Mouse (Mus musculus): ENCODE measurements around the gene Maml1. TPM values are rescaled to one million over a fixed set of nuclear protein-coding genes. Genes with fewer than 3 reads are reported as not detected.

Gene Maml1
- polyA plus RNA-seq (2015; fragmentation: Nextera tagmentation; extraction: Ambion mirVana), result 3.9 and 4.3 TPM in 2 replicates

DNA sequence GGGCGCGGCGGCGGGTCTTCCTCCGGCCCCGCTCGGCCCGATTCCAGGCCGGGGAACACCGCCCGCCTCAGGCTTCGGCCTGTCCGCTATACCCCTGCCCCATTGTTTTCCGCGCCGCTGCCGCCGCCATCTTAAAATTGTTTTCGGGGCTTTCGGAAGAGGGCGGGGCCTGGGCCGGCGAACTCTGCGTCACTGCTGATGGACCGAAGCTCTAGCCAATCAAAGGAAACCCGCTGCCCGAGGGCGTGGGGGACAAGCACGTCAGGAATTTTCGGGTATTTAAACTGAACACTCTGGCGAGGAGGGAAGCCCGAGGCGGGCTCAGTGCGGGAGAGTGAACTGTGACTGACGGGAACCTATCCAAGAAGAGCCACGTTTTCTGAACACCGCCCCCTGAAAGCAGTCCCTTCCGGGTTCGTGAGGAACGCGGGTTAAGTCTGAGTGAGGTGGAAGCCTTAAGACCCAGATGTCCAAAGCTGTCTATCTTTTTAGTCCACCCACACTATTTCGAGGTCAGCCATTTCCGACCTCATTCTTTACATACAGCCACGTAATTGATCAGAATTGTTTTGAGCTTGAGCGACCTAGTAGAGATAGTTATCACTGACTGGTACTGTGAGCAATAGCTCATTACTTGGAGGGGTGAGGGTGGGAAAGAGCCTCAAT is at the start of gene Maml1:
Gene Maml1, minus strand, starts transcription at position 122 of the 666 bp plus-strand sequence.
- peaks cover 17% of the 10 kb centered on the region for H3K36me3 ChIP-seq (ENCODE audit: control insufficient read depth, insufficient read depth)
- under 1% methylated on average over 44 of the region's 45 CpGs for WGBS
- H3K4me3 ChIP-seq (replicated peaks; ENCODE audit: low read length), result peak within 1 kb of the TSS; percentile 95
- H3K9ac ChIP-seq (replicated peaks; ENCODE audit: low read depth, low read length), result peak within 1 kb of the TSS; percentile 96
- H3K27ac ChIP-seq (ENCODE audit: low read length), result peak within 1 kb of the TSS; percentile 97
- H3K27me3 ChIP-seq (replicated peaks; ENCODE audit: control insufficient read depth, insufficient read depth, low read length), result no peaks in the 10 kb centered on the region
- no peaks in the 10 kb centered on the region for H3K9me3 ChIP-seq (ENCODE audit: control insufficient read depth, low read length)
- peaks cover 24% of the 10 kb centered on the region for H3K4me1 ChIP-seq (replicated peaks; ENCODE audit: control insufficient read depth, insufficient read depth, low read length)
- ATAC-seq, result peak; percentile 99
- peak within 1 kb of the TSS; percentile 89 for H3K4me2 ChIP-seq (ENCODE audit: low read length)

DNA sequence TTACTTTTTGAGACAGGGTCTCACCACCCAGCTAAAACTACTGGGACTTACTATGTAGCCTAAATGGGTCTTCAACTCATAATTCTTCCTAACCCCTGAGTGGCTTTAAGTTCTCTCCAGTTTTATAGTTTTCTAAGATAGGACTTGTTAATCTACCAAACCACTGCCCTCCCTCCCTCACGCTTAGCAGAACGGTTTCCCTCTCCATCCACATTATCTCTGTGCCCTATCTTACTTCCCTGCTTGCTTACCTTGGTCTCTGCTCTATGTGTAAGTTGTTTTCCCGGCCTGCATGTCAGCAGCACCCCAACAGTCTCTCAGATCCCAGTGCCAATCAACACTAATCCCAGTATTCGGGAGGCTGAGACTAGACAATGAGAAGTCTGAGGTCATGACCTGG is 44.8 kb upstream of the Maml1 start:
- ATAC-seq, result no peak
- Histone ChIP-seq H3K36me3 (ENCODE audit: control insufficient read depth, insufficient read depth) (no peaks in the 10 kb centered on the region), H3K9ac (replicated peaks; ENCODE audit: low read depth, low read length) (no peak overlapping the region)

DNA sequence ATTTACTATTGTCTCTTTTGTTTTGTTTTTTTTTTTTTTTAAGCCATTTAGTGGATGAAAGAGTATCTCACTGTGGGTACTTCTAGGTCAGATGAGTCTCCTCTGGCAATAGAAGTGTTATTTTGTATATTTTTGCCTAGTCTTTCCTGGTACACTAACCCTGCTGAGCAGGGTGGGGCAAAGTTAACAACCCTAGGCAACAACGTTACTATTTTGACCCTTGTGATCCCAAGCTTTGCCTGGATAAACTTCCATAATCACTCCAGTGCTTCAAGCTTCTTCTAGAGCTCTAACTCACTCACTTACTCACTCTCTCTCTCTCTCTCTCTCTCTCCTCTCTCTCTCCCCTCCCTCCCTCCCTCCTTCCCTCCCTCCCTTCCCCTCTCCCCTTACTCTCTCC is 44.0 kb upstream of the Maml1 start:
- Histone ChIP-seq H3K27me3 (replicated peaks; ENCODE audit: control insufficient read depth, insufficient read depth, low read length) (no peaks in the 10 kb centered on the region), H3K9me3 (ENCODE audit: control insufficient read depth, low read length) (no peaks in the 10 kb centered on the region), H3K4me1 (replicated peaks; ENCODE audit: control insufficient read depth, insufficient read depth, low read length) (no peaks in the 10 kb centered on the region), H3K27ac (ENCODE audit: low read length) (no peak overlapping the region), H3K4me2 (ENCODE audit: low read length) (no peak overlapping the region), H3K36me3 (ENCODE audit: control insufficient read depth, insufficient read depth) (no peaks in the 10 kb centered on the region), H3K9ac (replicated peaks; ENCODE audit: low read depth, low read length) (no peak overlapping the region), H3K4me3 (replicated peaks; ENCODE audit: low read length) (no peak overlapping the region)
- WGBS, result 65% methylated on average over 1 of the region's 1 CpGs
- no peak for ATAC-seq

More for the DNA sequence above, 44.8 kb upstream of the Maml1 start:
- 63% methylated on average over 4 of the region's 4 CpGs for whole genome bisulfite sequencing
- no peak overlapping the region for H3K27ac ChIP-seq (ENCODE audit: low read length)
- H3K9me3 ChIP-seq (ENCODE audit: control insufficient read depth, low read length), result no peaks in the 10 kb centered on the region
- no peak overlapping the region for H3K4me3 ChIP-seq (replicated peaks; ENCODE audit: low read length)
- no peaks in the 10 kb centered on the region for H3K27me3 ChIP-seq (replicated peaks; ENCODE audit: control insufficient read depth, insufficient read depth, low read length)
- H3K4me2 ChIP-seq (ENCODE audit: low read length), result no peak overlapping the region
- no peaks in the 10 kb centered on the region for H3K4me1 ChIP-seq (replicated peaks; ENCODE audit: control insufficient read depth, insufficient read depth, low read length)

DNA sequence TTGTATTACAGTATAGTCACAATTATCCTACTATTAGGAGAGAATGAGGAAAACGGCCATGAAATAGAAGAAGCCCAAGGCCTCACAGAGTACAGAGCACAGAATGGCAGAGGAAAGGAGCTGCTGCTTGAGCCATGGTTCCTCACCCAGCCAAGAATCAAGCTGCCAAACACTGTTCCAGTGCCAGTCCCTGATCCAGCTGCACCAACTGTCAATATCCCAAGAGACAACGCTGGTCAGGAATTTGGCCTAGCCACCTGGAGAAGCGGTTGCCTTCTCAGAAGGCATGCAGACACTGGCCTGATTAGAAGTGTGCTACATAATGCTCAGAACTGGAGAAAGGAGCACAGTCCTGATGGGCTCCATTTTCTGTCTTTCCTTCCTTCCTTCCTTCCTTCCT is 41.1 kb upstream of the Maml1 start:
- Histone ChIP-seq H3K4me1 (replicated peaks; ENCODE audit: control insufficient read depth, insufficient read depth, low read length) (no peaks in the 10 kb centered on the region), H3K27me3 (replicated peaks; ENCODE audit: control insufficient read depth, insufficient read depth, low read length) (no peaks in the 10 kb centered on the region), H3K9ac (replicated peaks; ENCODE audit: low read depth, low read length) (no peak overlapping the region), H3K9me3 (ENCODE audit: control insufficient read depth, low read length) (no peaks in the 10 kb centered on the region), H3K36me3 (ENCODE audit: control insufficient read depth, insufficient read depth) (no peaks in the 10 kb centered on the region), H3K4me2 (ENCODE audit: low read length) (no peak overlapping the region), H3K27ac (ENCODE audit: low read length) (no peak overlapping the region), H3K4me3 (replicated peaks; ENCODE audit: low read length) (no peak overlapping the region)
- ATAC-seq, result no peak
- 86% methylated on average over 3 of the region's 3 CpGs for WGBS

DNA sequence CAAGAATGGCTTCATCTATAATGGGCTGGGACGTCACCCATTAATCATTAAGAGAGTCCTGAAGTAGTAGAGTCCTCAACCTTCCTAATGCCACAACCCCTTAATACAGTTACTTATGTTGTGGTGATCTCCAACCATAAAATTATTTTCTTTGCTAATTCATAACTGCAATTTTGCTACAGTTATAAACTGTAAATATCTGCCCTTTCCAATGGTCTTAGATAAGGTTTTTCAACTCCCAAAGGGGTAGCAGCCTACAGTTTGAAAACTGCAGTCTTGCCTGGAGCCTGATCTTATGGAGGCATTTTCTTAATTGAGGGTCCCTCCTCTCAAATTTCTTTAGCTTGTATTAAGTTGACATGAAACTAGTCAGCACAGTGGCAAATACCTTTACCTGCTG is 37.3 kb upstream of the Maml1 start:
- Histone ChIP-seq H3K4me3 (replicated peaks; ENCODE audit: low read length) (no peak overlapping the region), H3K27ac (ENCODE audit: low read length) (no peak overlapping the region), H3K9me3 (ENCODE audit: control insufficient read depth, low read length) (no peaks in the 10 kb centered on the region), H3K4me1 (replicated peaks; ENCODE audit: control insufficient read depth, insufficient read depth, low read length) (peaks cover 10% of the 10 kb centered on the region), H3K36me3 (ENCODE audit: control insufficient read depth, insufficient read depth) (no peaks in the 10 kb centered on the region), H3K27me3 (replicated peaks; ENCODE audit: control insufficient read depth, insufficient read depth, low read length) (no peaks in the 10 kb centered on the region), H3K9ac (replicated peaks; ENCODE audit: low read depth, low read length) (no peak overlapping the region), H3K4me2 (ENCODE audit: low read length) (no peak overlapping the region)
- ATAC-seq, result no peak
- WGBS, result 100% methylated on average over 1 of the region's 1 CpGs

DNA sequence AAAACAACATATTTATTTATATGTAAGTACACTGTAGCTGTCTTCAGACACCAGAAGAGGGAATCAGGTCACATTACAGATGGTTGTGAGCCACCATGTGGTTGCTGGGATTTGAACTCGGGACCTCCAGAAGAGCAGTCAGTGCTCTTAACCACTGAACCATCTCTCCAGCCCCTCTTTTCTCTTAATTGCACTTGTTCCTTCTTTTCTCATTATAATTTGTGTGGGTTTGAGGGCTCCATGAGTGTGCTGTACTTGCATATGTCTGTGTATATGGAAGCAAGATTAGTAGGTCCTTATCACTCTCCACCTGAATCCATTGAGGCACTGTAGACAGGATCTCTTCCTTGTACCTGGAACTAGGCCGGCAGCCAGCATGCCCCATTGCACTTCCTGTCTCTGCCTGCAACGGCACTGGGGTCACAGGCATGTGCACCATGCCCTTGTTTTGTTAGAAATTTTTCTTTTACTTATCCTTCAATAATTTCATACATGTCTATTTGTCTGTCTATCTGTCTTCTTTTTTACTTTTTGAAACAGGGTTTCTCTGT is 36.0 kb upstream of the Maml1 start:
- no peak for ATAC-seq
- no peaks in the 10 kb centered on the region for H3K36me3 ChIP-seq (ENCODE audit: control insufficient read depth, insufficient read depth)
- no peak overlapping the region for H3K4me3 ChIP-seq (replicated peaks; ENCODE audit: low read length)
- H3K27me3 ChIP-seq (replicated peaks; ENCODE audit: control insufficient read depth, insufficient read depth, low read length), result no peaks in the 10 kb centered on the region
- WGBS, result 95% methylated on average over 3 of the region's 3 CpGs
- H3K4me2 ChIP-seq (ENCODE audit: low read length), result no peak overlapping the region
- H3K9ac ChIP-seq (replicated peaks; ENCODE audit: low read depth, low read length), result no peak overlapping the region
- no peaks in the 10 kb centered on the region for H3K9me3 ChIP-seq (ENCODE audit: control insufficient read depth, low read length)
- H3K4me1 ChIP-seq (replicated peaks; ENCODE audit: control insufficient read depth, insufficient read depth, low read length), result peaks cover 21% of the 10 kb centered on the region
- H3K27ac ChIP-seq (ENCODE audit: low read length), result no peak overlapping the region

DNA sequence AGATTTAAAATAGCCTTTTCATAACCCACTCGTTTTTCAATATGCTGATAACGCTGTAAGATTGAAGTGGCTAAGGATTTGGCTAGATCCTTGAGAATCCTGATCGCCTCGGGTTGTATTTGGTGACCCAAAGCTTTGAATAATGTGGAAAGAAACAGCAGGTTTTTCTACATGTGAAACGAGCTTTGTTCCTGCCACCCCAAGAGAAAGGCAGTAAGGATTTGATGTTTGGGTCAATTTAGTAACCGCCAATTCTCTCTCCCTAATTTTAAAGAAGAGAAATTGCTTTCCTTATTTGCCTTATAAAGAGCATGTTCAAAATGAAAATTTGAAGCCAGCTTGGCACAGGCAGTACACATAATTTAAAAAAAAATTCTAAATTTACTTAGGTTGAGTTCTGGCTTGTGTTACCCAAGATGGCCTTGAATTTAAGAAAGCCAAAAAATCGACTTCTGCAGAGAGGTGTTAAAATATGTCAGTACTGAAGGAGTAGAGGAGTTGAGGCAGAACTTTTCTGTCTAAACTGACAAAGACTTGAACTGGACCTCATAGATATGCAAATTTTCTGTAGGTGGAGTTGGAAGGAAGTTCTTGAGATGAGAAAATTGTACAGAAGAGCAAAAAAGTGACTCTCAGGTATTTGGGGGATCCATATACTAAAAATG is 34.3 kb upstream of the Maml1 start:
- WGBS, result 4% methylated on average over 7 of the region's 7 CpGs
- ATAC-seq, result no peak

DNA sequence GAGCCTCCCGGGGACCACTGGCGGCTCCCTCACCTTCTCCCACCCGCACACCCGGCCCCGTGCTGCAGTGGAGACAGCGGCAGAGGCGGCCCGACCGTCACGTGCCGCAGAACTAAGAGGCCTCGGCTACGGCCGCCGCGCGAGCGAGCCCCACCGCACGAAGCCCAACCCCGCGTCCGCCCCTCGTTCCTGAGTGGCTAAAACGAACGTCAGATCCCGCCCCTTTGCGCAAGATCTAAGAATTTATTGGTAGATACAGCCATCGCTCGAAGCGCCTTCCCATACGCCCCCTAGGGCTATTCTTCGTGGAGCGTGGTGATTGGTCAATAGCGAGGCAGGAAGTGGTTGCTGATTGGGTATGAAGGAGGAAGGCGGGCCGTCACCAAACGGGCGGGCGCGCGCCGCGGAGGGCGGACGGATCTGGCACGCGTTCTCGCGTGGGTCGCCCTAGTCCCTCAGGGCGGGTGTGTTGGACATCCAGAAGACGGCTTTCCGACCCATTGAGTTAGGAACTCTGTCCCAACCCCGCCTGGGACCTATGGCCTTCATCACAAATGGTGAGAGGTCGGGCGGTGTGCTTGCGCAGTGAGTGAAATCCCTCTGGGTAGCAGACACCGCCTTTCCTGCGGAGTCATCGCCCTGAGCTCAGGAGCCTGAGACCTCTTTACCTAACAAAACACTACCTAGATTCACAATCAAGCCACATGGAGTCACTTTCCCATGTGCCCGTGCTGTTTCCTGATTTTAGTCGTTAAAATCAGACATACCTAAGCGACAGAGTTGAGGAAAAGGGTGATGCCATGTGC is 33.6 kb upstream of the Maml1 start, which contains the start of gene Canx:
Gene Canx, minus strand, starts transcription at position 178 of the 806 bp plus-strand sequence.
- no peaks in the 10 kb centered on the region for H3K36me3 ChIP-seq (ENCODE audit: control insufficient read depth, insufficient read depth)
- H3K27me3 ChIP-seq (replicated peaks; ENCODE audit: control insufficient read depth, insufficient read depth, low read length), result no peaks in the 10 kb centered on the region
- peak within 1 kb of the TSS; percentile 93 for H3K27ac ChIP-seq (ENCODE audit: low read length)
- under 1% methylated on average over 64 of the region's 64 CpGs for WGBS
- peak within 1 kb of the TSS; percentile 99 for H3K4me3 ChIP-seq (replicated peaks; ENCODE audit: low read length)
- H3K4me2 ChIP-seq (ENCODE audit: low read length), result peak within 1 kb of the TSS; percentile 81
- H3K9ac ChIP-seq (replicated peaks; ENCODE audit: low read depth, low read length), result peak within 1 kb of the TSS; percentile 95
- H3K9me3 ChIP-seq (ENCODE audit: control insufficient read depth, low read length), result no peaks in the 10 kb centered on the region
- peaks cover 29% of the 10 kb centered on the region for H3K4me1 ChIP-seq (replicated peaks; ENCODE audit: control insufficient read depth, insufficient read depth, low read length)
- peak; percentile 98 for ATAC-seq

More for the DNA sequence above, 34.3 kb upstream of the Maml1 start:
- Histone ChIP-seq H3K4me3 (replicated peaks; ENCODE audit: low read length) (peak overlapping the region; percentile 99), H3K27me3 (replicated peaks; ENCODE audit: control insufficient read depth, insufficient read depth, low read length) (no peaks in the 10 kb centered on the region), H3K36me3 (ENCODE audit: control insufficient read depth, insufficient read depth) (no peaks in the 10 kb centered on the region), H3K4me2 (ENCODE audit: low read length) (peak overlapping the region; percentile 81), H3K4me1 (replicated peaks; ENCODE audit: control insufficient read depth, insufficient read depth, low read length) (peaks cover 29% of the 10 kb centered on the region), H3K9me3 (ENCODE audit: control insufficient read depth, low read length) (no peaks in the 10 kb centered on the region), H3K27ac (ENCODE audit: low read length) (peak overlapping the region; percentile 93), H3K9ac (replicated peaks; ENCODE audit: low read depth, low read length) (peak overlapping the region; percentile 84)
